Mouse (Mus musculus): ENCODE measurements around the gene S100a16. TPM values are rescaled to one million over a fixed set of nuclear protein-coding genes. Genes with fewer than 3 reads are reported as not detected.

S100a16 gene
- polyA plus RNA-seq, 1 experiment from 2014 or later, result 28.8 TPM

Other genes with a start within 250 kb of the S100a16 start
- gene Gatad2b, start 244.1 kb upstream of the S100a16 start, polyA plus RNA-seq (2014; fragmentation: Nextera tagmentation; extraction: Ambion mirVana), result 12.9 and 14.3 TPM in 2 replicates
- gene Slc27a3, start 147.3 kb upstream of the S100a16 start, polyA plus RNA-seq (2014; fragmentation: Nextera tagmentation; extraction: Ambion mirVana), result 13.6 and 14.2 TPM in 2 replicates
- gene Ints3, start 103.6 kb upstream of the S100a16 start, polyA plus RNA-seq (2014; fragmentation: Nextera tagmentation; extraction: Ambion mirVana), result 50.5 and 55.3 TPM in 2 replicates
- gene Npr1, start 71.4 kb upstream of the S100a16 start, polyA plus RNA-seq (2014; fragmentation: Nextera tagmentation; extraction: Ambion mirVana), result 2.0 and 2.8 TPM in 2 replicates
- gene Ilf2, start 61.1 kb upstream of the S100a16 start, polyA plus RNA-seq (2014; fragmentation: Nextera tagmentation; extraction: Ambion mirVana), result 365 and 366 TPM in 2 replicates
- 66.3 and 68.3 TPM in 2 replicates for gene Snapin, start 46.2 kb upstream of the S100a16 start, polyA plus RNA-seq (2014; fragmentation: Nextera tagmentation; extraction: Ambion mirVana)
- 142 and 151 TPM in 2 replicates for gene Chtop, start 27.8 kb upstream of the S100a16 start, polyA plus RNA-seq (2014; fragmentation: Nextera tagmentation; extraction: Ambion mirVana)
- gene S100a1, start 22.9 kb upstream of the S100a16 start, polyA plus RNA-seq (2014; fragmentation: Nextera tagmentation; extraction: Ambion mirVana), result 5.6 and 6.5 TPM in 2 replicates
- 10.3 and 12.0 TPM in 2 replicates for gene S100a13, start 22.8 kb upstream of the S100a16 start, polyA plus RNA-seq (2014; fragmentation: Nextera tagmentation; extraction: Ambion mirVana)
- not detected in 2 replicates for gene S100a14, start 10.4 kb upstream of the S100a16 start, polyA plus RNA-seq (2014; fragmentation: Nextera tagmentation; extraction: Ambion mirVana)
- gene S100a3, start 23.3 kb downstream of the S100a16 start, polyA plus RNA-seq (2014; fragmentation: Nextera tagmentation; extraction: Ambion mirVana), result not detected in 2 replicates
- gene S100a2, start 53.0 kb downstream of the S100a16 start, polyA plus RNA-seq (2014; fragmentation: Nextera tagmentation; extraction: Ambion mirVana), result not detected in 2 replicates
- gene Gm42674, start 64.7 kb downstream of the S100a16 start, polyA plus RNA-seq (2014; fragmentation: Nextera tagmentation; extraction: Ambion mirVana), result not detected in 2 replicates
- gene S100a4, start 66.5 kb downstream of the S100a16 start, polyA plus RNA-seq (2014; fragmentation: Nextera tagmentation; extraction: Ambion mirVana), result 0.69 and 1.9 TPM in 2 replicates
- not detected in 2 replicates for gene S100a5, start 71.3 kb downstream of the S100a16 start, polyA plus RNA-seq (2014; fragmentation: Nextera tagmentation; extraction: Ambion mirVana)
- 24.3 and 27.0 TPM in 2 replicates for gene S100a6, start 75.6 kb downstream of the S100a16 start, polyA plus RNA-seq (2014; fragmentation: Nextera tagmentation; extraction: Ambion mirVana)
- gene S100a7a, start 116.8 kb downstream of the S100a16 start, polyA plus RNA-seq (2014; fragmentation: Nextera tagmentation; extraction: Ambion mirVana), result not detected in 2 replicates
- 3.6 and 6.9 TPM in 2 replicates for gene S100a8, start 131.7 kb downstream of the S100a16 start, polyA plus RNA-seq (2014; fragmentation: Nextera tagmentation; extraction: Ambion mirVana)
- gene S100a9, start 158.5 kb downstream of the S100a16 start, polyA plus RNA-seq (2014; fragmentation: Nextera tagmentation; extraction: Ambion mirVana), result 1.6 and 2.9 TPM in 2 replicates
- gene Pglyrp4, start 189.7 kb downstream of the S100a16 start, polyA plus RNA-seq (2014; fragmentation: Nextera tagmentation; extraction: Ambion mirVana), result not detected in 2 replicates
- gene Gm5849, start 240.6 kb downstream of the S100a16 start, polyA plus RNA-seq (2014; fragmentation: Nextera tagmentation; extraction: Ambion mirVana), result not detected in 2 replicates